8 mouse cellular contexts compared by ENCODE assay signal in genomic region chr15:11994921-11995814, GRCm38 (mm10). TPM values are rescaled to one million over a fixed set of nuclear protein-coding genes. Genes with fewer than 3 reads are reported as not detected.
DNase-seq lines count a peak whose midpoint lies in the region; ATAC-seq and TF ChIP-seq lines count a peak whose summit lies in the region.

No protein-coding gene starts in this region.

- H3K4me2 ChIP-seq in intestine, embryonic 16.5 days (ENCODE audit: low read depth, low read length) = peak overlapping the region; percentile 88
- peak overlapping the region; percentile 84 for H3K4me2 ChIP-seq in lung, embryonic 14.5 days

- H3K9ac ChIP-seq in intestine, embryonic 16.5 days (ENCODE audit: low read depth, low read length) = peak overlapping the region; percentile 98
- peak overlapping the region; percentile 98 for H3K9ac ChIP-seq in lung, embryonic 14.5 days

- peak; percentile 54 for DNase-seq in 3134 (ENCODE audit: extremely low read depth, insufficient read length, low spot score)
- DNase-seq in Muller cell, postnatal 12 days (ENCODE audit: inconsistent ontology term) = peak; percentile 71
- peak; percentile 63 to 75 for DNase-seq in gastrocnemius, postnatal 4 days (ENCODE audit: low spot score in 2 of 2)
- DNase-seq in lung, embryonic 14.5 days = peak; percentile 77
- peak; percentile 79 for DNase-seq in thymus, postnatal 4 days

- peak overlapping the region; percentile 98 for H3K4me3 ChIP-seq in intestine, embryonic 16.5 days (ENCODE audit: low read length)
- peak overlapping the region; percentile 99 for H3K4me3 ChIP-seq in lung, embryonic 14.5 days (ENCODE audit: low read depth, low read length)

- H3K36me3 ChIP-seq in intestine, embryonic 16.5 days (ENCODE audit: control insufficient read depth, insufficient read depth, low read length) = peaks cover 7% of the 10 kb centered on the region
- peaks cover 32% of the 10 kb centered on the region for H3K36me3 ChIP-seq in lung, embryonic 14.5 days (ENCODE audit: insufficient read depth)

- under 1% methylated on average over 71 of the region's 71 CpGs for WGBS in intestine, embryonic 16.5 days
- WGBS in lung, embryonic 14.5 days = under 1% methylated on average over 70 of the region's 71 CpGs

- H3K27ac ChIP-seq in intestine, embryonic 16.5 days (ENCODE audit: low read length) = peak overlapping the region; percentile 84
- peak overlapping the region; percentile 91 for H3K27ac ChIP-seq in lung, embryonic 14.5 days (ENCODE audit: low read depth)

- no peaks in the 10 kb centered on the region for H3K27me3 ChIP-seq in intestine, embryonic 16.5 days (replicated peaks; ENCODE audit: control insufficient read depth, insufficient read depth, low read length)
- H3K27me3 ChIP-seq in lung, embryonic 14.5 days (ENCODE audit: insufficient read depth, low read length) = no peaks in the 10 kb centered on the region

- ATAC-seq in common myeloid progenitor, adult 5-6 weeks (replicated peaks; ENCODE audit: low read depth, poor library complexity, severe bottlenecking) = peak; percentile 50
- ATAC-seq in intestine, embryonic 16.5 days = peak; percentile 80
- ATAC-seq in lung, embryonic 14.5 days (ENCODE audit: insufficient read depth) = peak; percentile 88
- ATAC-seq in neutrophil, adult 5-6 weeks (ENCODE audit: extremely low read depth, insufficient number of reproducible peaks, low FRiP score, poor library complexity, severe bottlenecking) = peak; percentile 40; the same call in 1 of the 2 replicates

- no peak for TF ChIP-seq CTCF in lung, embryonic 14.5 days (IDR thresholded peaks at IDR 0.05; ENCODE audit: low read depth)

- peaks cover 6% of the 10 kb centered on the region; the same call in 1 of the 2 replicates for H3K4me1 ChIP-seq in intestine, embryonic 16.5 days (ENCODE audit: control insufficient read depth, insufficient read depth, low read length)
- H3K4me1 ChIP-seq in lung, embryonic 14.5 days (ENCODE audit: insufficient read depth) = no peaks in the 10 kb centered on the region

- H3K9me3 ChIP-seq in intestine, embryonic 16.5 days (ENCODE audit: control insufficient read depth, low read length) = no peaks in the 10 kb centered on the region
- no peaks in the 10 kb centered on the region for H3K9me3 ChIP-seq in lung, embryonic 14.5 days (ENCODE audit: low read depth, low read length)

RNA-seq across cellular contexts. Expression of gene Sub1, which starts 1.6 kb away (rescaled TPM):
- 717 and 731 TPM in 2 replicates for total RNA-seq in common myeloid progenitor, adult 5-6 weeks (2017)
- 100 to 1,000 TPM; 186 to 196 TPM for total RNA-seq in gastrocnemius, postnatal 4 days (2021)
- 527 and 590 TPM in 2 replicates for polyA plus RNA-seq in intestine, embryonic 16.5 days (2015; fragmentation: Nextera tagmentation; extraction: Ambion mirVana)
- polyA plus RNA-seq in lung, embryonic 14.5 days (2014; fragmentation: Nextera tagmentation; extraction: Ambion mirVana) = 671 and 746 TPM in 2 replicates
- 266 and 304 TPM in 2 replicates for total RNA-seq in neutrophil, adult 5-6 weeks (2017)

Comparison
In these comparisons a context has a peak if more than half of its experiments do, and no peak if none do; other contexts are left out.
1. Peak in every context shown above with its lines: DNase-seq, ATAC-seq, H3K4me3 ChIP-seq and H3K27ac ChIP-seq.